In genomic region chr7:49204856-49205255, GRCm38 (mm10) we compare ENCODE assay signal across 16 mouse cellular contexts.
DNase-seq lines count a peak whose midpoint lies in the region; ATAC-seq lines count a peak whose summit lies in the region.
"Had no signal": no experiment of that assay in that cellular context is flagged by ENCODE, and none has a peak within 500 bp of the region (broad histone marks: within the 10 kb centered on the region; RNA-seq: fewer than 3 reads in every experiment).

No protein-coding gene starts in this region.

- no peaks in the 10 kb centered on the region; the same call in 1 of the 2 replicates for H3K4me1 ChIP-seq in kidney, embryonic 16.5 days (ENCODE audit: insufficient read depth, low read length)
- H3K4me1 ChIP-seq: embryonic facial prominence, embryonic 12.5 days had no signal

- peak; percentile 47 to 59 for DNase-seq in heart, adult 18-20 months
- DNase-seq in heart, postnatal 25 days (ENCODE audit: low spot score), result no peak
- peak; percentile 19 to 53 for DNase-seq in kidney, postnatal 25 days
- peak; percentile 69 to 82 for DNase-seq in cerebellum, postnatal 25 days
- no peak for DNase-seq in thymus, postnatal 0 days (ENCODE audit: low spot score)
- DNase-seq: lung, adult 18-20 months; lung, postnatal 4 days had no signal

- no peaks in the 10 kb centered on the region for H3K36me3 ChIP-seq in kidney, embryonic 16.5 days (ENCODE audit: insufficient read depth, low read length)
- H3K36me3 ChIP-seq: embryonic facial prominence, embryonic 12.5 days; midbrain, embryonic 10.5 days; neural tube, embryonic 13.5 days had no signal

- no peaks in the 10 kb centered on the region for H3K27me3 ChIP-seq in kidney, embryonic 16.5 days (ENCODE audit: insufficient read depth, low read length)
- H3K27me3 ChIP-seq: embryonic facial prominence, embryonic 12.5 days; neural tube, embryonic 13.5 days; Patski had no signal

- no peak overlapping the region for H3K9ac ChIP-seq in kidney, embryonic 16.5 days (replicated peaks; ENCODE audit: low read length)
- H3K9ac ChIP-seq: embryonic facial prominence, embryonic 12.5 days; neural tube, embryonic 13.5 days had no signal

- WGBS in kidney, embryonic 16.5 days, result 85% methylated on average over 3 of the region's 3 CpGs

- no peak for ATAC-seq in kidney, embryonic 16.5 days (ENCODE audit: low FRiP score, low TSS enrichment)
- no peak for ATAC-seq in monocyte, adult 5-6 weeks (replicated peaks; ENCODE audit: insufficient number of reproducible peaks, low FRiP score, low TSS enrichment, poor library complexity, severe bottlenecking)
- ATAC-seq: activated CD4-positive, CD25-positive, alpha-beta regulatory T cell, adult 4 months; forebrain, embryonic 16.5 days; Patski had no signal

- no peak overlapping the region for H3K4me2 ChIP-seq in kidney, embryonic 16.5 days (replicated peaks; ENCODE audit: low read depth, low read length)
- H3K4me2 ChIP-seq: embryonic facial prominence, embryonic 12.5 days; neural tube, embryonic 13.5 days had no signal

- intact Hi-C loops in heart, postnatal 25 days (cut with DNase I), result loop anchor here (2.0 kb wide), 1 partner anchor 60 kb away; no protein-coding TSS in a partner anchor

- H3K9me3 ChIP-seq in kidney, embryonic 16.5 days (ENCODE audit: low read length), result no peaks in the 10 kb centered on the region
- H3K9me3 ChIP-seq: embryonic facial prominence, embryonic 12.5 days; midbrain, embryonic 10.5 days; neural tube, embryonic 13.5 days had no signal

- no peak overlapping the region for H3K27ac ChIP-seq in kidney, embryonic 16.5 days (ENCODE audit: low read length)
- H3K27ac ChIP-seq: embryonic facial prominence, embryonic 12.5 days; heart, adult 2 months; midbrain, embryonic 10.5 days; neural tube, embryonic 13.5 days had no signal

- H3K4me3 ChIP-seq in kidney, embryonic 16.5 days (ENCODE audit: low read length), result no peak overlapping the region
- H3K4me3 ChIP-seq: embryonic facial prominence, embryonic 12.5 days; heart, adult 2 months; midbrain, embryonic 10.5 days; neural tube, embryonic 13.5 days had no signal

Comparison
In these comparisons a context has a peak if more than half of its experiments do, and no peak if none do; other contexts are left out.
1. DNase-seq: peak in heart, adult 18-20 months (2 of 2), kidney, postnatal 25 days (2 of 2) and cerebellum, postnatal 25 days (2 of 2); none in heart, postnatal 25 days (single experiment) and thymus, postnatal 0 days (single experiment).